Mouse (Mus musculus) limb, embryonic 14.5 days (tissue): ENCODE data around the gene C1qc. TPM values are rescaled to one million over a fixed set of nuclear protein-coding genes. Genes with fewer than 3 reads are reported as not detected.

ENCODE experiments used
- ATAC-seq: fragments of 200-750 bp; cut with Nextera tagmentation; 2 replicates; pipeline ENCODE4 v1.8.0; 2017; ENCODE audit warnings: low read depth, moderate number of reproducible peaks, moderate TSS enrichment; ENCODE audit not compliant: low FRiP score
- DNase-seq: peaks from one replicate; pipeline ENCODE4 v3.0.0-alpha.2; 2015; ENCODE audit warnings: low spot score
- H3K27ac ChIP-seq: fragments of 300-500 bp; sonication (generic); replicated peaks from 2 replicates; pipeline ENCODE4 v1.5.1; 2014; ENCODE audit warnings: low read depth, mild to moderate bottlenecking, low read length, moderate library complexity, mixed read lengths
- H3K27me3 ChIP-seq: fragments of 300-500 bp; sonication (generic); 2 replicates; pipeline ENCODE4 v1.6.1; 2014; ENCODE audit warnings: low read length, mixed read lengths; ENCODE audit not compliant: control insufficient read depth, insufficient read depth
- H3K36me3 ChIP-seq: fragments of 300-500 bp; sonication (generic); 2 replicates; pipeline ENCODE4 v1.6.1; 2014; ENCODE audit warnings: mild to moderate bottlenecking, low read length, moderate library complexity, mixed read lengths; ENCODE audit not compliant: control insufficient read depth, insufficient read depth
- H3K4me1 ChIP-seq: fragments of 300-500 bp; sonication (generic); 2 replicates; pipeline ENCODE4 v1.6.1; 2014; ENCODE audit warnings: antibody characterized with exemption, low read length, mixed read lengths; ENCODE audit not compliant: control insufficient read depth, insufficient read depth
- H3K4me2 ChIP-seq: fragments of 300-500 bp; sonication (generic); replicated peaks from 2 replicates; pipeline ENCODE4 v1.6.1; 2014; ENCODE audit warnings: low read depth, mild to moderate bottlenecking, low read length, moderate library complexity; ENCODE audit not compliant: severe bottlenecking
- H3K4me3 ChIP-seq: fragments of 300-500 bp; sonication (generic); replicated peaks from 2 replicates; pipeline ENCODE4 v1.5.1; 2014; ENCODE audit warnings: low read length
- H3K9ac ChIP-seq: fragments of 300-500 bp; sonication (generic); 2 replicates; pipeline ENCODE4 v1.6.1; 2014; ENCODE audit warnings: mild to moderate bottlenecking, low read depth, low read length, moderate library complexity; ENCODE audit not compliant: severe bottlenecking
- H3K9me3 ChIP-seq: fragments of 300-500 bp; sonication (generic); 2 replicates; pipeline ENCODE4 v1.6.1; 2016; ENCODE audit warnings: low read length; ENCODE audit not compliant: control insufficient read depth
- POLR2A ChIP-seq: fragments of 200-500 bp; IDR thresholded peaks from 2 replicates; pipeline ENCODE4 v1.8.0; 2012; ENCODE audit warnings: inconsistent platforms, mild to moderate bottlenecking, moderate library complexity, borderline replicate concordance; ENCODE audit not compliant: insufficient read depth, insufficient read length; ENCODE audit errors: extremely low read depth
- WGBS: fragments of 180-500 bp; shearing (Covaris S2); extraction: QIAGEN DNeasy Blood & Tissue Kit; methylation state at CpG from one replicate; pipeline ENCODE4 v1.1.7; 2014; 5-methylcytosine and 5-hydroxymethylcytosine counted together
- polyA plus RNA-seq, 2 experiments: library from polyadenylated mRNA; depleted of rRNA in 1 of 2; stranded (reverse) in 1 of 2; unstranded in 1 of 2; fragments of >200 nt; fragmentation: Nextera tagmentation in 1 of 2; extraction: Ambion mirVana in 1 of 2; gene quantifications; 2 replicates each; pipeline versions ENCODE4 v1.2.1 to v1.2.3; 2012 to 2014

The C1qc gene
- polyA plus RNA-seq, 2 experiments, result 36.7 to 40.5 TPM

- Histone ChIP-seq H3K27ac (no peak overlapping the region), H3K9me3 (no peaks in the 10 kb centered on the region), H3K9ac (no peak overlapping the region)
Measured at GRCm38 (mm10) chr4:136863517-136863916, 29.3 kb downstream of the C1qc start.

GRCm38 (mm10) chr4:136862411-136862810, 30.5 kb downstream of the C1qc start:
- 75% methylated on average over 2 of the region's 2 CpGs for WGBS

More at GRCm38 (mm10) chr4:136863517-136863916, 29.3 kb downstream of the C1qc start:
- no peak for ATAC-seq
- Histone ChIP-seq H3K4me1 (peaks cover 9% of the 10 kb centered on the region), H3K4me2 (no peak overlapping the region), H3K27me3 (no peaks in the 10 kb centered on the region), H3K4me3 (no peak overlapping the region), H3K36me3 (no peaks in the 10 kb centered on the region)
- DNase-seq, result no peak
- no peak for TF ChIP-seq POLR2A
- 46% methylated on average over 9 of the region's 9 CpGs for WGBS

GRCm38 (mm10) chr4:136861806-136862205, 31.1 kb downstream of the C1qc start:
- no peaks in the 10 kb centered on the region for H3K36me3 ChIP-seq
- WGBS, result 7% methylated on average over 16 of the region's 17 CpGs
- TF ChIP-seq POLR2A, result no peak
- H3K4me1 ChIP-seq, result peaks cover 5% of the 10 kb centered on the region
- no peak overlapping the region for H3K4me3 ChIP-seq
- no peaks in the 10 kb centered on the region for H3K9me3 ChIP-seq
- no peak overlapping the region for H3K9ac ChIP-seq
- DNase-seq (no peak), ATAC-seq (no peak)
- no peaks in the 10 kb centered on the region for H3K27me3 ChIP-seq
- H3K4me2 ChIP-seq, result no peak overlapping the region
- H3K27ac ChIP-seq, result no peak overlapping the region

More at GRCm38 (mm10) chr4:136862411-136862810, 30.5 kb downstream of the C1qc start:
- H3K27ac ChIP-seq, result no peak overlapping the region
- no peak for TF ChIP-seq POLR2A
- no peak for ATAC-seq
- no peak overlapping the region for H3K9ac ChIP-seq
- no peaks in the 10 kb centered on the region for H3K27me3 ChIP-seq
- no peak for DNase-seq
- H3K4me1 ChIP-seq, result peaks cover 5% of the 10 kb centered on the region
- H3K4me3 ChIP-seq, result no peak overlapping the region
- H3K4me2 ChIP-seq, result no peak overlapping the region
- H3K9me3 ChIP-seq, result no peaks in the 10 kb centered on the region
- no peaks in the 10 kb centered on the region for H3K36me3 ChIP-seq

GRCm38 (mm10) chr4:136860022-136860421, 32.8 kb downstream of the C1qc start:
- ATAC-seq, result no peak
- no peak overlapping the region for H3K4me2 ChIP-seq
- H3K36me3 ChIP-seq, result no peaks in the 10 kb centered on the region
- peaks cover 3% of the 10 kb centered on the region for H3K4me1 ChIP-seq
- 81% methylated on average over 7 of the region's 7 CpGs for WGBS
- no peak overlapping the region for H3K4me3 ChIP-seq
- DNase-seq, result no peak
- TF ChIP-seq POLR2A, result no peak
- no peaks in the 10 kb centered on the region for H3K27me3 ChIP-seq
- no peak overlapping the region for H3K27ac ChIP-seq
- H3K9ac ChIP-seq, result no peak overlapping the region
- no peaks in the 10 kb centered on the region for H3K9me3 ChIP-seq

- DNase-seq (no peak), ATAC-seq (no peak)
- Histone ChIP-seq H3K27ac (no peak overlapping the region), H3K4me2 (no peak overlapping the region), H3K9ac (no peak overlapping the region), H3K4me3 (no peak overlapping the region), H3K36me3 (no peaks in the 10 kb centered on the region), H3K27me3 (no peaks in the 10 kb centered on the region), H3K4me1 (no peaks in the 10 kb centered on the region), H3K9me3 (no peaks in the 10 kb centered on the region)
- WGBS, result 32% methylated on average over 6 of the region's 6 CpGs
- TF ChIP-seq POLR2A, result no peak
Measured at GRCm38 (mm10) chr4:136855081-136855480, 37.8 kb downstream of the C1qc start.

GRCm38 (mm10) chr4:136852989-136853388, 39.9 kb downstream of the C1qc start:
- no peak for DNase-seq
- H3K9me3 ChIP-seq, result no peaks in the 10 kb centered on the region
- no peaks in the 10 kb centered on the region for H3K36me3 ChIP-seq
- H3K4me1 ChIP-seq, result no peaks in the 10 kb centered on the region
- no peak overlapping the region for H3K27ac ChIP-seq
- no peak overlapping the region for H3K4me2 ChIP-seq
- no peak overlapping the region for H3K9ac ChIP-seq
- ATAC-seq, result no peak
- no peak overlapping the region for H3K4me3 ChIP-seq
- WGBS, result 57% methylated on average over 12 of the region's 12 CpGs
- H3K27me3 ChIP-seq, result no peaks in the 10 kb centered on the region
- TF ChIP-seq POLR2A, result no peak
